ENCODE assay signal across 16 mouse cellular contexts in the genomic region with DNA sequence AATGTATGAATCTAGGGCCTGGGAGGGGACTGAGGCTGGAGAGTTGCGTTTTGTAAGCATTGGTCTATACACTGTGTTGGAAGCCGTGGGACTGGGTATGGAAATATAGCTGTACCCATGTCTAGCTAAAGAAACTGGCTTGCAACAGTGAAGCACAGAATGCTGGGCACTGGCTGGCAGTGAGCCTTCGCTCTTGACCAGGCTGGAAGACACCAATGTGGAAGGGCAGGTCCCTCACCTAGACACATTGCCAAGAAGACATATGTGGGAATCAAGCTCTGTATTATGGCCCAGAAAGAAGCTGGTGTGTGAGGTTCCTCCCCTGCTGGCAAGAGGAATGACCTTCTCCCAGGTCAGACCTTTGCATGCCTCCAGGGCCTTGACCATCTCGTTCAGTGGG. TPM values are rescaled to one million over a fixed set of nuclear protein-coding genes. Genes with fewer than 3 reads are reported as not detected.
"Had no signal": no experiment of that assay in that cellular context is flagged by ENCODE, and none has a peak within 500 bp of the region (broad histone marks: within the 10 kb centered on the region; RNA-seq: fewer than 3 reads in every experiment).

No protein-coding gene starts in this region.

- DNase-seq: liver, postnatal 0 days; lung, adult 2 months; lung, postnatal 14 days; lung, postnatal 36 days; right cerebral cortex, postnatal 14 days; thymus, adult 18-20 months; thymus, postnatal 14 days; thymus, postnatal 36 days had no signal

- ATAC-seq: liver, postnatal 0 days; lung, postnatal 0 days; midbrain, embryonic 13.5 days; midbrain, embryonic 15.5 days had no signal

- H3K27ac ChIP-seq: lung, embryonic 15.5 days; macrophage; midbrain, embryonic 13.5 days; midbrain, embryonic 15.5 days; neural tube, embryonic 12.5 days had no signal

- H3K4me3 ChIP-seq: lung, embryonic 15.5 days; megakaryocyte, embryonic 14.5 days; midbrain, embryonic 13.5 days; midbrain, embryonic 15.5 days; neural tube, embryonic 12.5 days had no signal

RNA-seq across cellular contexts. Expression of a gene that starts 45.6 kb away (rescaled TPM):
- total RNA-seq: monocyte, adult 5-6 weeks had no signal
